Mouse (Mus musculus): ENCODE results near the gene Tcea2. TPM values are rescaled to one million over a fixed set of nuclear protein-coding genes. Genes with fewer than 3 reads are reported as not detected.

Gene Tcea2
- polyA plus RNA-seq (2015; fragmentation: Nextera tagmentation; extraction: Ambion mirVana): 19.3 and 19.7 TPM in 2 replicates

DNA sequence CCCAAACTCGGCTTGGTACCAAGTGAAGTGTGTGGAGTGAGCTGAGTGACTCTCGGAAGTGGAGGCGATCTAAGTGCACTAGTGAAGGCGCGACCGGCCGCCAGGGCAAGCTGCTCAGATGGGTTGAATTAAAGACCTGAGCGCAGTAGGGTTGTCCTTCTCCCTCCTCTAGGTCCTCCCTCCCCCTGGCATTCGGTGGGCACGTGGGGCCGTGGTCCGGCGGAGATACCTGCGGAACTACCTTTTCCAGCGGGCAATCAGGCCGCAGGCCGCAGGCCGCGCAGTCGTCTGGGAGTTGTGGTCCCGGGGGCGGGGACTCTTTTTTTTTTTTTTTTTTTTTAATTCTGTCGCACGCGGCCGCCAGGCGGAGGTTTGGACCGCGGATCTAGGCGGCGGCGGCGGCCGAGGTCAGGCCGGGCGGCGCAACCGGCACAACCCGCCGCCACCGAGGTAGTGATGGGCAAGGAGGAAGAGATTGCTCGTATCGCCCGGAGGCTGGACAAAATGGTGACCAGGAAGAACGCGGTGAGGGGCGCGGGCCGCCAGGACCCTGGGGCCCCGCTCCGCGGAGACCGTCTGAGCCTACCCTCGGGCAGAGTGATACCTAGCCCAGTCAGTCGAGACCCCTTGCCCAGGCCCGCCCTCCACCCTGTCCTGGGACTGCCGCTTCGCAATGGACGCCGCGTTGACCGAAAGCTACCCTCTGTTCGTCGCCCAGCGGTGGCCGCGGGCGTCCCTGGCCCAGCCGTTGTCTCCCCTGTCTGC lies at the start of gene Tcea2:
Gene Tcea2 (plus strand): TSS at position 360 of the 765 bp plus-strand sequence.
- ATAC-seq (ENCODE audit: low read depth): peak; percentile 41
- Histone ChIP-seq H3K9ac (ENCODE audit: low read length) (peak within 1 kb of the TSS; percentile 89), H3K27ac (ENCODE audit: low read length) (peak within 1 kb of the TSS; percentile 65), H3K36me3 (ENCODE audit: control insufficient read depth, insufficient read depth, low read length) (no peaks in the 10 kb centered on the region), H3K4me3 (ENCODE audit: low read length) (peak within 1 kb of the TSS; percentile 72), H3K9me3 (ENCODE audit: control insufficient read depth, low read length) (no peaks in the 10 kb centered on the region), H3K4me1 (replicated peaks; ENCODE audit: control insufficient read depth, insufficient read depth, low read length) (peaks cover 19% of the 10 kb centered on the region), H3K4me2 (ENCODE audit: low read depth, low read length) (peak within 1 kb of the TSS; percentile 80), H3K27me3 (ENCODE audit: control insufficient read depth, insufficient read depth, low read depth, low read length) (no peaks in the 10 kb centered on the region)
- WGBS: under 1% methylated on average over 68 of the region's 69 CpGs

DNA sequence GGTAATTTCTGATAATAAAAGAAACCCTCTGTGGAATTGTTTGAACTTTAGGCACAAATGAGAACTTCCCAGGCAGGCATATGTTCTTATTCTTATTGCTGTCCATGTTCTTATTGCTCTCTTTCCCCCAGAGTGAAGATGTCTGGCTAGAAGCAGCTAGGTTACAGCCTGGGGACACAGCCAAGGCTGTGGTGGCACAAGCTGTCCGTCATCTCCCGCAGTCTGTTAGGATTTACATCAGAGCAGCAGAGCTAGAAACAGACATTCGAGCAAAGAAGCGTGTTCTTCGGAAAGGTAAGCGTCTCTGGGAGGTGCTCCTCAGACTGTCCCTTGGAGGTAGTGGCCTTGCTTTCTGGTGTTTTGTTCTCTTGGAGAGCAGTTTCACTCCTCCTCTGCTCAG lies 47.5 kb upstream of the Tcea2 start:
- H3K4me1 ChIP-seq (replicated peaks; ENCODE audit: control insufficient read depth, insufficient read depth, low read length): no peaks in the 10 kb centered on the region
- H3K27ac ChIP-seq (ENCODE audit: low read length): no peak overlapping the region
- no peak for ATAC-seq (ENCODE audit: low read depth)
- H3K4me3 ChIP-seq (ENCODE audit: low read length): no peak overlapping the region
- H3K4me2 ChIP-seq (ENCODE audit: low read depth, low read length): no peak overlapping the region
- H3K27me3 ChIP-seq (ENCODE audit: control insufficient read depth, insufficient read depth, low read depth, low read length): no peaks in the 10 kb centered on the region
- no peak overlapping the region for H3K9ac ChIP-seq (ENCODE audit: low read length)
- H3K36me3 ChIP-seq (ENCODE audit: control insufficient read depth, insufficient read depth, low read length): peaks cover 32% of the 10 kb centered on the region
- H3K9me3 ChIP-seq (ENCODE audit: control insufficient read depth, low read length): no peaks in the 10 kb centered on the region
- WGBS: 90% methylated on average over 6 of the region's 6 CpGs

DNA sequence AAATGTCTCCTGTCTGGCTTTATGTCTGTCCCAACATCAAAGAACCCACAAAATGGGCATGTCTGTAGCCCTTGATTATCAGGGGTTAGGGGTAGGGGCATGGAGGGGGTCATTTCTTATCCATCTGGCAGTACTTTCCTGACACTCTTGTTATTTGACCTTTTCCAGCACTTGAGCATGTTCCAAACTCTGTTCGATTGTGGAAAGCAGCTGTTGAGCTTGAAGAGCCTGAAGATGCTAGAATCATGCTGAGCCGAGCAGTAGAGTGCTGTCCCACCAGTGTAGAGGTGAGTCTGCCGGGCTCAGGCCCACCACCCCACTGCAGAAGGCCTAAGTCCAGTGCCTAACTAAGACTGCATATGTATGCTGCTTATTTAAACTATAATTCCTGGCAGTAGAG lies 44.2 kb upstream of the Tcea2 start:
- WGBS: 91% methylated on average over 3 of the region's 3 CpGs
- Histone ChIP-seq H3K27me3 (ENCODE audit: control insufficient read depth, insufficient read depth, low read depth, low read length) (no peaks in the 10 kb centered on the region), H3K9me3 (ENCODE audit: control insufficient read depth, low read length) (no peaks in the 10 kb centered on the region), H3K4me1 (replicated peaks; ENCODE audit: control insufficient read depth, insufficient read depth, low read length) (no peaks in the 10 kb centered on the region), H3K36me3 (ENCODE audit: control insufficient read depth, insufficient read depth, low read length) (peaks cover 43% of the 10 kb centered on the region), H3K27ac (ENCODE audit: low read length) (no peak overlapping the region), H3K4me3 (ENCODE audit: low read length) (no peak overlapping the region), H3K9ac (ENCODE audit: low read length) (no peak overlapping the region), H3K4me2 (ENCODE audit: low read depth, low read length) (no peak overlapping the region)
- ATAC-seq (ENCODE audit: low read depth): no peak

DNA sequence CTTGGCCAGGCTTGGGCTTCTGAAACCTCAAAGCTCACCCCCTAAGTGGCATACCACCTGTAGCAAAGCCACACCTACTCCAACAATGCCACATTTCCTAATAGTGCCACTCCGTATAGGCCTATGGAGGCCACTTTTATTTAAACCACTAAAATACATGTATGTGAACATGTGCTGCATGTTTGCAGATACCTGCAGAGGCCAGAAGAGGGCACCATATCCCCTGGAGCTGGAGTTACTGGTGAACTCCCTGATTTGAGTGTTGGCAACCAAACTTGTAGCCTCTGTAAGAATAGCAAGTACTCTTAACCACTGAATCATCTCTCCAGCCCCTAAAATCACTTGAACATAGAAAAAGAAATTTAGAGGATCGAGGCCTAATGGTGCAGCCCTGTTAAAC lies 35.7 kb upstream of the Tcea2 start:
- no peaks in the 10 kb centered on the region for H3K27me3 ChIP-seq (ENCODE audit: control insufficient read depth, insufficient read depth, low read depth, low read length)
- 82% methylated on average over 2 of the region's 2 CpGs for WGBS
- peaks cover 40% of the 10 kb centered on the region for H3K36me3 ChIP-seq (ENCODE audit: control insufficient read depth, insufficient read depth, low read length)
- ATAC-seq (ENCODE audit: low read depth): no peak
- H3K4me2 ChIP-seq (ENCODE audit: low read depth, low read length): no peak overlapping the region
- no peaks in the 10 kb centered on the region for H3K9me3 ChIP-seq (ENCODE audit: control insufficient read depth, low read length)
- H3K4me3 ChIP-seq (ENCODE audit: low read length): no peak overlapping the region
- no peak overlapping the region for H3K9ac ChIP-seq (ENCODE audit: low read length)
- no peak overlapping the region for H3K27ac ChIP-seq (ENCODE audit: low read length)
- no peaks in the 10 kb centered on the region for H3K4me1 ChIP-seq (replicated peaks; ENCODE audit: control insufficient read depth, insufficient read depth, low read length)

DNA sequence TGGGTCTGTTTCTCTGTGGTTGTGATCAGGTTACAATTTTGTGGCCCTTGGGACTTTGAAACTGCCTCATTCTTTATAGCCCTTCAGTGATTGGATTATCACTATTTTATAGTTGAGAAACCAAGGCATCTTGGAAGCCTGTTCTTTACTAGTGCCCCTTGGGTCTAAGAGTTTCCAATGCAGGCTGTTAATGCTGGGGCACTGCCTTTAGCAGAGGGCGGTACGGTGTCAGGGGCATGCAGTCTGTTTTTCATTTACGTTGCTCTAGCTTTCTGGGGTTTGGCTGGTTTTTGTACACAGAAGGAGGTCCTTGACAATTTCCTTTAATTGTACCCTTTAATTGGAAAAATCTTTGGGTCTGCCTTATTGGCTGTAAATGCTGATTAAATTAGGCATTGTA lies 34.4 kb upstream of the Tcea2 start:
- H3K27ac ChIP-seq (ENCODE audit: low read length): no peak overlapping the region
- WGBS: 95% methylated on average over 3 of the region's 3 CpGs

DNA sequence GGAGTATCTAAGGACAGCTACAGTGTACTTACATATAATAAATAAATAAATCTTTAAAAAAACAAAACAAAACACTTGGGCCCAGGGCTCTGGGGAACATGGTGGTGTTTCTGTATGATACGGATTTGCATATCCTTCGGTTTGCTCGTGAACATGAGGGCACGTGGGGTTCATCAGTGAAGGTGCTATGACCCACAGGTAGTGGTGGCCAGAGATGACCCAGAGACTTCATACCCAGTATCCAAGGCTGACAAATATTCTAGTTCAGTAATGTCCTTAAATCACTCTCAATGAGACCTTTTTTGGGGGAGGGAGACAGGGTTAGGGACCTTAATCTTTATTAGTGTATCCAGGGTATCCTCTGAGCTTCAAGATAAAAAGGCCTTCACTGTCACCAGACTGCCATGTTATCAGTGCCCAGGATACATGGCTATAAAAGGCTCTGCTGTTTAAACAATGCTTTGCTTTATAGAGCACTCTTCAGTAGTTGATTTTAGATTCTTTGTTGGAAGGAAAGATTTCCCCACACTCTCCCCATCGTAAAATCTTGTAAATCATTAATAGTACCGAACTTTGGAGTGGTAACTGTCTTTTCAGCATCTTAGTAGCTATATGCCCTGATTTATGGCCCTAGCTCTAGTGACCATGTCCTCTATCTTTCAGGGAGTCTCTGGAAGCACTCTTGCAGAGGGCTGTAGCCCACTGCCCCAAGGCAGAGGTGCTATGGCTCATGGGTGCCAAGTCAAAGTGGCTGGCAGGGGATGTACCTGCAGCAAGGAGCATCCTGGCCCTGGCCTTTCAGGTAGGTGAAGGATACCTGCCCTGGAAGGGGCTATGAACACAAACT lies 33.3 kb upstream of the Tcea2 start:
- no peak for ATAC-seq (ENCODE audit: low read depth)
- WGBS: 85% methylated on average over 6 of the region's 6 CpGs
- peaks cover 45% of the 10 kb centered on the region for H3K36me3 ChIP-seq (ENCODE audit: control insufficient read depth, insufficient read depth, low read length)

More for the DNA sequence above, 34.4 kb upstream of the Tcea2 start:
- H3K4me2 ChIP-seq (ENCODE audit: low read depth, low read length): no peak overlapping the region
- H3K36me3 ChIP-seq (ENCODE audit: control insufficient read depth, insufficient read depth, low read length): peaks cover 44% of the 10 kb centered on the region
- no peak overlapping the region for H3K9ac ChIP-seq (ENCODE audit: low read length)
- no peaks in the 10 kb centered on the region for H3K27me3 ChIP-seq (ENCODE audit: control insufficient read depth, insufficient read depth, low read depth, low read length)
- no peak overlapping the region for H3K4me3 ChIP-seq (ENCODE audit: low read length)
- no peak for ATAC-seq (ENCODE audit: low read depth)
- no peaks in the 10 kb centered on the region for H3K4me1 ChIP-seq (replicated peaks; ENCODE audit: control insufficient read depth, insufficient read depth, low read length)
- H3K9me3 ChIP-seq (ENCODE audit: control insufficient read depth, low read length): no peaks in the 10 kb centered on the region

DNA sequence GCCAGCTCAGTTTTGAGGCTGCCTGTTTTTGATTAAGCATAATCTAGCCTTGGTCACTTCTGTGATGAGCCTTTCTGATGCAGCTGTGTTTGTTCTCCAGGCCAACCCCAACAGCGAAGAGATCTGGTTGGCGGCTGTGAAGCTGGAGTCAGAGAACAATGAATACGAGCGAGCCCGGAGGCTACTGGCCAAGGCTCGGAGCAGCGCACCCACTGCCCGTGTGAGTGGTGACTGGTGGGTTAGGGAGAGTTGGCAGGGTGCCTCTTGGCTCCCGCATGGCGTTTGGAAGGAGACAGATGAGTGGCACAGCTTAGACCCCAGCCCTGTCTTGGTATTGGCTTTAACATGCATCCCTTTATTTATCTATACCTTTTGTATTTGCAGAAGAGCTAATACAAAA lies 31.2 kb upstream of the Tcea2 start:
- no peaks in the 10 kb centered on the region for H3K27me3 ChIP-seq (ENCODE audit: control insufficient read depth, insufficient read depth, low read depth, low read length)
- peaks cover 47% of the 10 kb centered on the region for H3K36me3 ChIP-seq (ENCODE audit: control insufficient read depth, insufficient read depth, low read length)
- ATAC-seq (ENCODE audit: low read depth): no peak
- no peak overlapping the region for H3K4me2 ChIP-seq (ENCODE audit: low read depth, low read length)
- 90% methylated on average over 10 of the region's 10 CpGs for WGBS
- H3K9me3 ChIP-seq (ENCODE audit: control insufficient read depth, low read length): no peaks in the 10 kb centered on the region
- H3K27ac ChIP-seq (ENCODE audit: low read length): no peak overlapping the region
- H3K9ac ChIP-seq (ENCODE audit: low read length): no peak overlapping the region
- no peaks in the 10 kb centered on the region for H3K4me1 ChIP-seq (replicated peaks; ENCODE audit: control insufficient read depth, insufficient read depth, low read length)
- no peak overlapping the region for H3K4me3 ChIP-seq (ENCODE audit: low read length)

More for the DNA sequence above, 33.3 kb upstream of the Tcea2 start:
- no peak overlapping the region for H3K27ac ChIP-seq (ENCODE audit: low read length)
- H3K4me1 ChIP-seq (replicated peaks; ENCODE audit: control insufficient read depth, insufficient read depth, low read length): no peaks in the 10 kb centered on the region
- no peaks in the 10 kb centered on the region for H3K9me3 ChIP-seq (ENCODE audit: control insufficient read depth, low read length)
- no peak overlapping the region for H3K9ac ChIP-seq (ENCODE audit: low read length)
- H3K4me3 ChIP-seq (ENCODE audit: low read length): no peak overlapping the region
- no peak overlapping the region for H3K4me2 ChIP-seq (ENCODE audit: low read depth, low read length)
- H3K27me3 ChIP-seq (ENCODE audit: control insufficient read depth, insufficient read depth, low read depth, low read length): no peaks in the 10 kb centered on the region

DNA sequence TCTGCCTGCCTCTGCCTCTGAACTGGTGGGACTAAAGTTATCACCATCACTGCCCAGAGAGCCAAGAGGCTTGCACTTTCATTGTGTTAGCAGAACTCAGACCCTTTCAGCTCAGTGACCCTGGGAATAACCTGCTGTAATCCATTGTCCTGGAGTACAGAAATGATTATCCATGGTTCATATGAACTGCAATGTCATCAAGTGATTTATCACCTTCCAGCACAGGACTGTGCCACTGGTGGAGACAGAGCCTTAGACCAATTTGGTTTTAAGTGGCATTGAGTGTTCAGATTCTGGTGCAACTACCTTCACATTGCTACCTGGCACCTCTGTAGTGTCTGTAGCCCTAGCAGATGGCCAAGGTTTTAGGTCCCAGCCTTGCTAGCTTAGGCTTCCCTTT lies 27.0 kb upstream of the Tcea2 start:
- Histone ChIP-seq H3K36me3 (ENCODE audit: control insufficient read depth, insufficient read depth, low read length) (peaks cover 45% of the 10 kb centered on the region), H3K4me2 (ENCODE audit: low read depth, low read length) (no peak overlapping the region), H3K9ac (ENCODE audit: low read length) (no peak overlapping the region), H3K4me1 (replicated peaks; ENCODE audit: control insufficient read depth, insufficient read depth, low read length) (no peaks in the 10 kb centered on the region), H3K4me3 (ENCODE audit: low read length) (no peak overlapping the region), H3K27ac (ENCODE audit: low read length) (no peak overlapping the region), H3K9me3 (ENCODE audit: control insufficient read depth, low read length) (no peaks in the 10 kb centered on the region), H3K27me3 (ENCODE audit: control insufficient read depth, insufficient read depth, low read depth, low read length) (no peaks in the 10 kb centered on the region)
- no peak for ATAC-seq (ENCODE audit: low read depth)

DNA sequence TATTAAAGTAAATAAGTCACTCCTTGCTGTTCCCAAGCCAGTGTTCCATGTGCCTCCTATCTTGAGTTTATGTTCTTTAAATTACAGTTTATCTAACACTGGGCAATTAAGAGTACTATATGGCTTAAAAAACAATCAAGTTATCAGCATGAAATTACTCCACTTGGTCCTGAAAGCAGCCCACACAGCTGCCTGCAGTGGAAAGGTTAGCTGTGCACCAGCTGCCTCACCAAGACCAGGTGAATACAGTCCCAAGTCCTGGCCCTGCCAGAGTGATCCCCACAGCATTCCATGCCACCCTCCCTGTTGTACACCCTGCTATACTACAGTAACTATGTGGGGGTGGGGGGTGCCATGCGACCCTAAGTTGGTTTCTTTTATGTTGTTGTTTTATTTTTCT lies 26.6 kb upstream of the Tcea2 start:
- H3K27ac ChIP-seq (ENCODE audit: low read length): no peak overlapping the region
- H3K36me3 ChIP-seq (ENCODE audit: control insufficient read depth, insufficient read depth, low read length): peaks cover 41% of the 10 kb centered on the region
- no peak for ATAC-seq (ENCODE audit: low read depth)
- no peak overlapping the region for H3K4me3 ChIP-seq (ENCODE audit: low read length)
- no peaks in the 10 kb centered on the region for H3K4me1 ChIP-seq (replicated peaks; ENCODE audit: control insufficient read depth, insufficient read depth, low read length)
- no peaks in the 10 kb centered on the region for H3K9me3 ChIP-seq (ENCODE audit: control insufficient read depth, low read length)
- no peaks in the 10 kb centered on the region for H3K27me3 ChIP-seq (ENCODE audit: control insufficient read depth, insufficient read depth, low read depth, low read length)
- no peak overlapping the region for H3K4me2 ChIP-seq (ENCODE audit: low read depth, low read length)
- 87% methylated on average over 1 of the region's 1 CpGs for WGBS
- H3K9ac ChIP-seq (ENCODE audit: low read length): no peak overlapping the region
